Mouse (Mus musculus) heart, adult 2 months (tissue): ENCODE measurements at regions not wholly inside any gene's neighbourhood (a gene's known extent, or its start where the extent isn't known, plus 50 kb on each side); places are given as distances from the start of the nearest gene placed in this dataset.

Experiments used
- CTCF ChIP-seq: fragments of 200-600 bp; IDR thresholded peaks from 2 replicates; pipeline ENCODE4 v1.8.1; 2022; ENCODE audit warnings: antibody characterized with exemption, mild to moderate bottlenecking, moderate library complexity
- EP300 ChIP-seq: fragments of 200-500 bp; IDR thresholded peaks from 2 replicates; pipeline ENCODE4 v1.6.1; 2011; ENCODE audit warnings: low read depth, low read length, control low read depth; ENCODE audit not compliant: insufficient read depth

GRCm38 (mm10) chr5:47522161-47522942, 460.6 kb upstream of the Slit2 start:
- TF ChIP-seq CTCF, result no peak
- TF ChIP-seq EP300, result no peak
